Mouse (Mus musculus) ES-E14 (cell line): Measurements from ENCODE around the gene Dennd1a.

ENCODE experiments used
- HCFC1 ChIP-seq: IDR thresholded peaks from 2 replicates; pipeline ENCODE4 v1.6.1; 2012; ENCODE audit warnings: low read length, inconsistent platforms, borderline replicate concordance; ENCODE audit not compliant: insufficient read depth
- MAFK ChIP-seq: IDR thresholded peaks from 2 replicates; pipeline ENCODE4 v1.6.1; 2014; ENCODE audit warnings: mild to moderate bottlenecking, low read depth, low read length, inconsistent platforms; ENCODE audit not compliant: insufficient read depth
- ZC3H11A ChIP-seq: IDR thresholded peaks from 2 replicates; pipeline ENCODE4 v1.6.1; 2012; ENCODE audit warnings: low read depth, mild to moderate bottlenecking, inconsistent platforms, low read length, borderline replicate concordance

DNA sequence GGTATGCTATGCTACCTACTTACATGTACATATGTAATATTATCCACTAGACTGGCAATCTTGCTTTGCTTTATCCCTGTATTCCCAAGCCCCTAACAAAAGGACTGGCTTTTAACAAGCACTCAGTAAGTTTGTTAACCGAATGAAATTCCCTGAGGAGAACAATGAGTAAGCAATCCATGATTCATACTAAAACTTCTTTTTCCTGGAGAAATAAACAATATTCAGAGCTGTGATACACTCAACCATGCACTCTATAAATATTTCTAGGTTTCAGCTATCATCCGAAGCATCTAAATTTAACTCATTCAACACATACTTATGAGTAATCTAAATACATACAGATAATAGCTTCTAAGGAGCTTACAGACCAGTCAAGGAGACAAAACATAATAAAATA lies 23.5 kb downstream of the Dennd1a start:
- no peak for TF ChIP-seq HCFC1
- TF ChIP-seq ZC3H11A: no peak
- TF ChIP-seq MAFK: no peak
